Mouse (Mus musculus) right cerebral cortex, postnatal 14 days (tissue): ENCODE results near the gene Cyp27b1.

Experiments used
- DNase-seq: peaks from one replicate; pipeline ENCODE4 v3.0.0; 2022

The Cyp27b1 gene

GRCm38 (mm10) chr10:127047954-127048353, at the start of gene Cyp27b1:
Gene Cyp27b1, plus strand, starts transcription at chr10:127048250.
- DNase-seq, result no peak

GRCm38 (mm10) chr10:127000529-127000928, 47.5 kb upstream of the Cyp27b1 start, which contains the start of gene Avil:
Gene Avil, plus strand, starts transcription at chr10:127000709.
- no peak for DNase-seq

- no peak for DNase-seq
These were observed 46.8 kb upstream of the Cyp27b1 start for GRCm38 (mm10) chr10:127001297-127001696.

- DNase-seq, result no peak
These were observed 46.0 kb upstream of the Cyp27b1 start for GRCm38 (mm10) chr10:127002056-127002455.

- no peak for DNase-seq
These were observed 45.3 kb upstream of the Cyp27b1 start for GRCm38 (mm10) chr10:127002765-127003164.

- no peak for DNase-seq
These were observed 44.7 kb upstream of the Cyp27b1 start for GRCm38 (mm10) chr10:127003334-127003733.

- DNase-seq, result no peak
These were observed 44.2 kb upstream of the Cyp27b1 start for GRCm38 (mm10) chr10:127003806-127004205.

GRCm38 (mm10) chr10:127016488-127016887, 31.6 kb upstream of the Cyp27b1 start:
- DNase-seq, result no peak

- no peak for DNase-seq
These were observed 31.0 kb upstream of the Cyp27b1 start for GRCm38 (mm10) chr10:127017071-127017470.

- no peak for DNase-seq
These were observed 29.6 kb upstream of the Cyp27b1 start for GRCm38 (mm10) chr10:127018422-127018821.

- DNase-seq, result peak; percentile 97
These were observed 17.4 kb upstream of the Cyp27b1 start, which contains the start of gene Tsfm for GRCm38 (mm10) chr10:127030336-127031296. Gene Tsfm, minus strand, starts transcription at chr10:127030840.

- no peak for DNase-seq
These were observed 14.7 kb upstream of the Cyp27b1 start for GRCm38 (mm10) chr10:127033301-127033741.

GRCm38 (mm10) chr10:127036273-127036672, 11.8 kb upstream of the Cyp27b1 start:
- no peak for DNase-seq

- DNase-seq, result no peak
These were observed 10.4 kb upstream of the Cyp27b1 start for GRCm38 (mm10) chr10:127037641-127038040.

- peak; percentile 50 for DNase-seq
These were observed 7.4 kb upstream of the Cyp27b1 start for GRCm38 (mm10) chr10:127040569-127041214.

- no peak for DNase-seq
These were observed 6.7 kb upstream of the Cyp27b1 start, which contains the start of the genes Mettl1 and Eef1akmt3 for GRCm38 (mm10) chr10:127041274-127041766. Gene Mettl1, plus strand, starts transcription at chr10:127041414. Gene Eef1akmt3, minus strand, starts transcription at chr10:127041513.

GRCm38 (mm10) chr10:127041774-127042338, 6.2 kb upstream of the Cyp27b1 start:
- peak; percentile 93 for DNase-seq

- no peak for DNase-seq
These were observed 5.5 kb upstream of the Cyp27b1 start for GRCm38 (mm10) chr10:127042468-127043115.

- DNase-seq, result no peak
These were observed 4.9 kb upstream of the Cyp27b1 start for GRCm38 (mm10) chr10:127043187-127043586.

- DNase-seq, result no peak
These were observed 751 bp downstream of the Cyp27b1 start for GRCm38 (mm10) chr10:127048608-127049394.

- DNase-seq, result no peak
These were observed 1.5 kb downstream of the Cyp27b1 start for GRCm38 (mm10) chr10:127049395-127050118.
